Mouse (Mus musculus) thymus, postnatal 36 days (tissue): ENCODE data around the gene Babam1.

ENCODE experiments used
- DNase-seq, 2 experiments: peaks; one replicate each; pipeline ENCODE4 v3.0.0; 2022; ENCODE audit warnings: mixed read lengths in 2 of 2

Gene Babam1

GRCm38 (mm10) chr8:71381421-71381970 lies 15.2 kb upstream of the Babam1 start, which contains the start of gene Nr2f6:
Nr2f6 (minus strand) TSS chr8:71381960.
- peak; percentile 33 to 53 for DNase-seq

- DNase-seq, result peak; percentile 63 to 78
These were observed 14.4 kb upstream of the Babam1 start for GRCm38 (mm10) chr8:71381971-71382961.

DNA sequence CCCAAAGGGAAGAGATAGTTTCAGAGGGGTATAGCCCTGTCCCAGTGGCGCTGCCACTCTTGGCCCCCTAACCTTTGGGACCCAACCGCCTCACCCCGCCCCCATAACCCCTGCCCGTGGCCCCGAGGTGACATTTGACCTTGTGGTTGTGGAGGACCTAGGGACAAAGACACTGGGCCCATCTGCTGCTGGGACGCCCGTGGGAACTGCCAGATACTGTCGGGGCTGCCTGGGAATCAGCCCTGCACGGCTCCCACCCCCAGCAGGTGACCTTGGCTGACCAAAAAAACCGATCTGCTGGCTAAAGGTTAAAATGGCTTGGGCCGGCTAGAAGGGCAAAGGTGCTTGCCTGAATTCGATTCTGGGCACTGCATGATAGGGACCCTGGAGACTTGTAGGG lies 13.3 kb upstream of the Babam1 start:
- no peak for DNase-seq

DNA sequence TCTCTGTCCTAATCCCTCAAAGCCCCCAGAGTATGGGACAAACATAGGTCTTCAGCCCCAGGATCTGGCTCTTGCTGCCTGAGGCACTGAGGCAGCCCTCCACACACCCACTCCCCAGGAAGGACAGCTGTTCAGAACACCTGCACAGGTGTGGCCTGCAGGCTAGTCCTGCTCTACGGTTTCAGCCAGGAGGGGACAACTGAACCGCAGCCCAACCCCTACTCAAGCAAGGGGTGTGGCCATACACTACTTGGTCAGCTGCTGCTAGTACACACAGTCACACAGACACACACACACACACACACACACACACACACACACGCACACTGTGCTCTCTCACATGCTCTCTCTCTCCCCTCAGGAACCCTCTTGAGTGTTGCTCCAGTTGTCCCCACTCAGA lies 12.8 kb upstream of the Babam1 start:
- no peak for DNase-seq

DNA sequence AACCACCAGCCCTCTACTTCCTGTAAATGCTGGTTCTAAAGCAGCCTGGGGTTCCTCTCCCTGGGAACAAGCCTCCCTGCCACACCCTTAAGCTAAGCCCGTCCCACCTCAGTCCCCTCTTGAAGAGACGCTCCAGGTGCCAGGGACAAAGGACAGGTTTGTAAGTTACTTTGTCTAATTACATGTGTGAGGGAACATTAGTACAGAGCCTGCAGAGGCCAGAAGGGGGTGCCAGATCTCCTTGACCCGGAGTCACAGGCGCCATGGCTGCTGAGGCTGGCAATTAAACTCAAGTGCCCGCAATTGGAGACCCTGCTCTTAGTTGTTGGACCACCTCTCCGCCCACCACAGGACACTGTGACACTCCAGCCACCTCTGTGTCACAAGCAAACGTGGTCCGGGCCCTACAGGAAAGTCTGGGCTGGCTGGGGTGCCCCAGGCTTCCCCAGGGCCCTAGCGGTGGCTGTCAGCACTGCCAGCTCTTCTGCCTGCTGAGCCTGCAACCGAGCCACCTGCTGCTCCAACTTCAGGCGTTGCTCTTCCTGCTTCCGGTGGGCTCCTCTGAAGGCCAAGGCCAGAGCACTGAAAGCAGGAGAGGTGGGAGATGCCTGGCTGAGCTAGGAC lies 11.3 kb upstream of the Babam1 start:
- no peak for DNase-seq

DNA sequence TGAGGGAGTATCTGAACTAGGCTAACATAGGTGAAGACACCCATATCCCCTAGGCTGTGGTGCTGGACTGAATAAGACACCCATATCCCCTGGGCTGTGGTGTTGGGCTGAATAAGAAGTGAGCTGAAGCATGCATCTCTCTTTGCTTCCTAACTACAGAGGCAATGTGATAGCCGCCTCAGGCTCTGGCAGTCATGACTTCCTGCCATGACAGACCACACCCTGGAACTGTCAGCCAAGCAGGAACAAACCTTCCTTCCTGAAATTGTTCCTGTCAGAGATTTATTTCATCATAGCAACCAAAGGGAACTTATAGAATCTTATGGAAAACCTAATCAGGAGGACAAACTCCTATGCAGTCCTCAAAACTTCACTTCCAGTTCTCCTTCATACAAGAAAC lies 8.4 kb upstream of the Babam1 start:
- DNase-seq, result no peak

- DNase-seq, result peak in 1 of 2 experiments; percentile 0
These were observed 5.0 kb upstream of the Babam1 start for GRCm38 (mm10) chr8:71391696-71392095.

DNA sequence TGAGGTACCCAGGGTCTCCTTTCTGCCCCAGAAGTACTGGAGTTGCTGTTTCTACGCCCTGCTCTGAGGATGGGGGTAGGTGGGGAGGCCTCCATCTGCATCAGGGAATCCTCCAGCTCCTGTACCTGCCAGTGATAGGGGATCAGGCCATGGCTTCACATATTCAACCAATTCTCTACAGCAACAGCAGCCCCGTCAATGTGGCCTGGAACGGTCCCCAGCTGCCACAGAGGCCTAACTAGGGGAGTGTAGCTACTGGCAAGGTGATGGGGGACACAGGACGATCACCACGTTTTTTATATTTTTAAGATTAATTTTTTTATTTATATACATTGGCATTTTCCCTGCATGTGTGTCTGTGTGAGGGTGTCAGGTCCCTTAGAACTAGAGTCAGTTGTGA lies 4.3 kb upstream of the Babam1 start:
- no peak for DNase-seq

- DNase-seq, result no peak
These were observed 3.8 kb upstream of the Babam1 start for GRCm38 (mm10) chr8:71392871-71393270.

DNA sequence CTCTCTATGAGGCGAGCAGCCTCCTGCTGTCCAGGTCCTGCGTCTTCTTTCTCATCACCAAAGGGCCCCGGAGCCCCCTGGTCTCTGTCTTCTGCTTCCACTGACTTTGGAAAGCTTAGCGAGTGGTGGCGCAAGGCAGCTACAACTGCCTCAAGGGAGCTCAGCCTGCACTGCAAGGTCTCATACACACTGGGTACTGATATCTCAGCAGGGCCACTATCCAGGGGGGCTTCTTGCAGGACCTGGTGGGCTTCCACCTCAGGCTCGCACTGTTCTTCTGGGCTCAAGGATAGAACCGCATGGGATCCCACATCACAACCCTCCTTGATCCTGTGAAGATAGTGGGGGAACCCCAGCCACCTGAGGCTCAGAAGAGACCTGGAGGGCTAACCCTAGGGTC lies 2.2 kb upstream of the Babam1 start:
- no peak for DNase-seq

DNA sequence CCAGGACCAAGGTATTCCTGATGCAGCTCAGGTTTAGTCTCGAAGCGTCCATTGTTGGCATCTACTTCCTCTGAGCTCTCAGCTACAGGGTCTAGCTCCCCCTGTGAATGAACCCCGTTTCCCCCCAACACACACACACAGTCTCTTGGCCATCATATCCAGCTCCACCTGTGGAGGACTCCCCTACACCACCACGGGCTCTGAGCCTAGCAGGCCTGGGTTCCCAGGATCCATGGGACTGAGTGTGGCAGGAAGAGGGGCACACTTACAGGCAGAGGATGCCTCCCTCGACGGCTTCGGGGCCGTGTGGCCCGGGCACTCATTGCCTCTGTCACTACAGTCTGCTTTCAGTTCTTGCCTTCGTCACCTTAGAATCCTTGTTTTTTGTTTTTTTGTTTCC lies 1.6 kb upstream of the Babam1 start:
- no peak for DNase-seq

- DNase-seq, result no peak
These were observed 1.0 kb upstream of the Babam1 start, which contains the start of gene Ushbp1 for GRCm38 (mm10) chr8:71395629-71396028. Ushbp1 (minus strand) TSS chr8:71395802.

DNA sequence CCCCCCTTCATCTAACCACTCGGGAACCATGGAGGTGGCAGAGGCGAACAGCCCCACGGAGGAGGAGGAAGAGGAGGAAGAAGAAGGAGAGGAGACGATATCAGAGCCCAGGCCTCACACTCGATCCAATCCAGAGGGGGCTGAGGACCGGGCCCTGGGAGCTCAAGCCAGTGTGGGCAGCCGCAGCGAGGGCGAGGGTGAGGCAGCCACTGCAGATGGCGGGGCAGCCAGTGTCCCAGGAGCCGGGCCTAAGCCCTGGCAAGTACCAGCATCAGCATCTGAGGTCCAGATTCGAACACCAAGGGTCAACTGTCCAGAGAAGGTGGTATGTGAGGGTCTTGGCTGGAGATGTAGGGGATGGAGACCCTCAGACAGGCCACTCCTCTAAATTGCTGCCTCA lies 1.0 kb downstream of the Babam1 start:
- no peak for DNase-seq

DNA sequence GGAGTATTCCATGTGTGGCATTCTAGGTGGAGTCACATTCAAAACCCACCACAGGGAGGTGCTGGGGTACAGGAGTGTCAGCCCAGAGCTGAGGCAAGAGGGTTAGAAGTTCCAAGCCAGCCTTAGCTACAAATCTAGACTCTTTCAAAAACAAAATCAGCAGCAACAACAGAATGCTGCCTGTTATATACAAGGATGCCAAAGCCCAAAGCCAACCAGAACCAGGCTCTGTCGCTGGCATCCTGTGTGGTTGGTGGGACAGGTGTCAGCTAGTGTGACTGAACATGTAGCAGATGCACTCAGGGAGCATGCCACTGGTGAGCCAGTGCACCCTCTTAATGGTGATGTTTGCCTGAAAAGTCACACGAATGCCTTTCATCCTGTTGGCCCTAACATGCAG lies 4.2 kb downstream of the Babam1 start:
- DNase-seq, result peak in 1 of 2 experiments; percentile 0

GRCm38 (mm10) chr8:71401454-71401853 lies 4.8 kb downstream of the Babam1 start:
- peak in 1 of 2 experiments; percentile 0 for DNase-seq

- DNase-seq, result no peak
These were observed 5.8 kb downstream of the Babam1 start for GRCm38 (mm10) chr8:71402446-71402964.

DNA sequence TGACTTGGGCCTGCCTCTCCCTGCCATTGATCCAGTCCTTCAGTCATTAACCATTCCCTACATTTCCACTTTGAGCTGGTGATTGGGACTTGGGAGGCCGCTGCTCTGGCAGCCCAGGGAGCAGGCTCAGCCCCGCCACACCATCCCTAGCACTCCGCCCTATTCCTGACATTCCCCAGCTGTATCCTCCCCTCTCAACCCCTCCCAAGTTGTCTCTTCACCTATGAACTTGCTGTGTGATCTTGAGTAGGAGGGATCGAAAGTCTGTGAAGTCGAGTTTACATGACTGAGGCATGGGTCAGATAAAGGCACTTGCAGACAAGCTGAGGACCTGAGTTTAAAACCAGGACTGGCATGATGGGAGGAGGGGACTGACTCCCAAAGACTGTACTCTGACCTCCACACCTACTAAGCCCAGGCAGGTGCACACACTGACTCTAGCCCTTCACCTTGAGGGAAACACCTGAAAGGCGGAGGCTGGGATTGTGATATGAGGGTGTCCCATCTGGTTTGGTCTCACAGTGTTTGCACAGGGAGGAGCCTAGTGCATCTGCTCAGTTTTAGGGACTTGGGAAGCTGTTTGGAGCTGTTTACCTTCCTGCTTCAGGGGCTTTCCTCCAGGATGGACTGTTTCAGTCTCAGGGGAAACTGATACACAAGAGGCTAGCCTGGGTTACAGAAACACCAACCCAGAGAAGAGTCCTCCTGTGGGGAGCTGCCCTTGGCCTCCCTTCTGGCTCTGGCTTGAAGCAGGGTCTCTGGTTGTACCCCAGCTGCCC lies 6.6 kb downstream of the Babam1 start:
- DNase-seq, result no peak

DNA sequence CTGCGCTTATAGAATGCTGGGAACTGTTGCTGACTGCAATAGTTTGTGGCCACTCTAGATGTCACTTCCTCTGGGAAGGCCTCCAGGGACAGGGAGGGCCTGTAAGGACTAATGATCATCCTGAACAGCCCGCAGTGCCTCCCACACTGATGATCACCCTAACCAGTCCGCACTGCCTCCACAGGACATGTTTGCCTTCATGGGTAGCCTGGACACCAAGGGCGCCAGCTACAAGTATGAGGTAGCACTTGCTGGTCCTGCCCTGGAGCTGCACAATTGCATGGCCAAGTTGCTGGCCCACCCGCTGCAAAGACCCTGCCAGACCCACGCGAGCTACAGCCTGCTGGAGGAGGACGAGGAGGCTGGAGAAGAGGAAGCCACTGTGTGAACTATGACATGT lies 7.3 kb downstream of the Babam1 start:
- no peak for DNase-seq

DNA sequence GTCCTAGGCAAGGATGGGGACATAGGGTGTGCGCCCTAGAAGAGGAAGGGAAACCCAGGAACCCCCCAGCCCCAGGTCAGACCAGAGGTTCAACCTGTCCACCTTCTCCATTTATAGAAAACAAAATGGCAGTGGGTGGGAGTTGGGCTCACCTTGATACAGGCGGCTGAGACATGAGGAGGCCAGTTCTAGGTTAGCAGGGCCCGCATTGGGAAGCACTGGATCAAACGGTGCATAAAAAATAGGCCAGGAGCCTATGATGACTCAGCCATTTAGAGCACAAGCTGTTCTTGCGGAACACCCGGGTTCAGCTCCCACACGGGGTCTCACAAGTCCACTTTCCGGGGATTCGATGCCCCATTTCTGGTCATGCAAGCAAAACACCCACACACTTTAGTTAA lies 8.3 kb downstream of the Babam1 start:
- no peak for DNase-seq

- DNase-seq, result peak; percentile 96 to 98
These were observed 8.9 kb downstream of the Babam1 start, which contains the start of gene Ankle1 for GRCm38 (mm10) chr8:71405401-71406098. Ankle1 (plus strand) TSS chr8:71406010.

- peak; percentile 67 to 74 for DNase-seq
These were observed 9.7 kb downstream of the Babam1 start for GRCm38 (mm10) chr8:71406099-71407015.
